Mouse (Mus musculus) hindbrain, embryonic 13.5 days (tissue): ENCODE data around the gene Kpna2. TPM values are rescaled to one million over a fixed set of nuclear protein-coding genes. Genes with fewer than 3 reads are reported as not detected.

Experiments used
- polyA plus RNA-seq: library from polyadenylated mRNA; unstranded; fragments of >200 nt; fragmentation: Nextera tagmentation; extraction: Ambion mirVana; gene quantifications from 2 replicates; pipeline ENCODE4 v1.2.1, GENCODE M21; 2015

Gene Kpna2
- polyA plus RNA-seq, 1 experiment from 2014 or later = 189 TPM

Other genes with a start within 250 kb of the Kpna2 start
- gene Pecam1, start 248.9 kb downstream of the Kpna2 start, polyA plus RNA-seq = 17.4 and 17.6 TPM in 2 replicates
- 0.78 and 1.3 TPM in 2 replicates for gene Milr1, start 248.3 kb downstream of the Kpna2 start, polyA plus RNA-seq
- 9.1 and 9.7 TPM in 2 replicates for gene Polg2, start 220.0 kb downstream of the Kpna2 start, polyA plus RNA-seq
- 431 and 450 TPM in 2 replicates for gene Ddx5, start 210.4 kb downstream of the Kpna2 start, polyA plus RNA-seq
- gene Cep95, start 210.3 kb downstream of the Kpna2 start, polyA plus RNA-seq = 15.7 and 18.2 TPM in 2 replicates
- gene Smurf2, start 78.8 kb downstream of the Kpna2 start, polyA plus RNA-seq = 14.8 and 15.7 TPM in 2 replicates
- gene 1810010H24Rik, start 26.1 kb upstream of the Kpna2 start, polyA plus RNA-seq = 5.4 and 5.6 TPM in 2 replicates
- gene Bptf, start 132.6 kb upstream of the Kpna2 start, polyA plus RNA-seq = 34.0 and 38.0 TPM in 2 replicates
- gene Nol11, start 189.8 kb upstream of the Kpna2 start, polyA plus RNA-seq = 55.8 and 56.1 TPM in 2 replicates